14 mouse cellular contexts compared by ENCODE assay signal in the genomic region with DNA sequence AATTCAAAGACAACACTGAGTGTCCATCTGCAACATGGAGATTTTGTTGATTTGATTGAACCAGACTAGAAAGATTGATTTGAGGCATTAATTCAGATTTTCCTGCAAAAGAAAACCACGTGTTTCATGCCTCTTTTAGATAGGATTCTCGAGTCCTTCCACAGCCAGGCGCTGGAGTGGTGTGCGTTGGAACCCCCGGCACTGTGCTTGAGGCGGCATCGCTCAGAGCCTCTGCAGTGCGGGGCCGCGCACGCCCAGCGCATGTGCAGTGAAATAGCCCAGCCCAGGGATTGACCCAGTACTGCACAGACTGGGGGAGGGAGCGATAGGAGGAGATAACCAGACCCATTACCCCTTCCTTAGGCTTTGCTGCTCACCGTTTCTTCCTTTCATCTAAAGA. TPM values are rescaled to one million over a fixed set of nuclear protein-coding genes. Genes with fewer than 3 reads are reported as not detected.
A peak's percentile ranks its signal among the peaks of the same experiment; 100 is the strongest.
DNase-seq lines count a peak whose midpoint lies in the region; ATAC-seq and TF ChIP-seq lines count a peak whose summit lies in the region.
"Had no signal": no experiment of that assay in that cellular context is flagged by ENCODE, and none has a peak within 500 bp of the region (broad histone marks: within the 10 kb centered on the region; RNA-seq: fewer than 3 reads in every experiment).

No protein-coding gene starts in this region.

- H3K9ac ChIP-seq in neural tube, embryonic 11.5 days (ENCODE audit: low read length): peak overlapping the region; percentile 100
- no peak overlapping the region for H3K9ac ChIP-seq in intestine, embryonic 15.5 days
- peak overlapping the region; percentile 100 for H3K9ac ChIP-seq in neural tube, embryonic 12.5 days
- no peak overlapping the region for H3K9ac ChIP-seq in lung, postnatal 0 days (replicated peaks; ENCODE audit: low read depth)
- H3K9ac ChIP-seq: liver, embryonic 12.5 days; midbrain, embryonic 13.5 days had no signal

- peaks cover 31% of the 10 kb centered on the region for H3K4me1 ChIP-seq in neural tube, embryonic 11.5 days (ENCODE audit: control insufficient read depth, insufficient read depth, low read length)
- no peaks in the 10 kb centered on the region; the same call in 1 of the 2 replicates for H3K4me1 ChIP-seq in brown adipose tissue, adult 24 weeks (ENCODE audit: control insufficient read depth, insufficient read depth, insufficient read length, low read length)
- H3K4me1 ChIP-seq in intestine, embryonic 15.5 days (replicated peaks): no peaks in the 10 kb centered on the region; the same call in 1 of the 2 replicates
- peaks cover 54% of the 10 kb centered on the region for H3K4me1 ChIP-seq in neural tube, embryonic 12.5 days
- H3K4me1 ChIP-seq in lung, postnatal 0 days (ENCODE audit: insufficient read depth, low read depth, low read length): 0 out of 2 replicates have a peak, but pooled peaks cover 6% of the 10 kb centered on the region

- no peaks in the 10 kb centered on the region for H3K9me3 ChIP-seq in neural tube, embryonic 11.5 days (ENCODE audit: control insufficient read depth, low read length)
- H3K9me3 ChIP-seq in intestine, embryonic 15.5 days: no peaks in the 10 kb centered on the region
- no peaks in the 10 kb centered on the region for H3K9me3 ChIP-seq in neural tube, embryonic 12.5 days
- no peaks in the 10 kb centered on the region for H3K9me3 ChIP-seq in lung, postnatal 0 days (ENCODE audit: low read length)
- H3K9me3 ChIP-seq: G1E; liver, embryonic 12.5 days; midbrain, embryonic 13.5 days had no signal

- peak; percentile 73 for ATAC-seq in neural tube, embryonic 11.5 days (ENCODE audit: insufficient read depth, low FRiP score, low TSS enrichment)
- peak; percentile 52 for ATAC-seq in intestine, embryonic 15.5 days
- peak; percentile 82 for ATAC-seq in neural tube, embryonic 12.5 days (ENCODE audit: low FRiP score, low read depth)
- no peak for ATAC-seq in monocyte, adult 5-6 weeks (replicated peaks; ENCODE audit: insufficient number of reproducible peaks, low FRiP score, low TSS enrichment, poor library complexity, severe bottlenecking)
- ATAC-seq in lung, postnatal 0 days: no peak
- ATAC-seq: liver, embryonic 12.5 days had no signal

- H3K27ac ChIP-seq in neural tube, embryonic 11.5 days (ENCODE audit: low read depth, low read length): peak overlapping the region; percentile 93
- H3K27ac ChIP-seq in brown adipose tissue, adult 24 weeks (replicated peaks; ENCODE audit: low read depth, low read length): 0 out of 2 replicates have a peak overlapping the region, but pooled peaks have one; percentile 24
- no peak overlapping the region; the same call in 1 of the 2 replicates for H3K27ac ChIP-seq in intestine, embryonic 15.5 days
- H3K27ac ChIP-seq in neural tube, embryonic 12.5 days: peak overlapping the region; percentile 89
- H3K27ac ChIP-seq in lung, postnatal 0 days (ENCODE audit: low read length): no peak overlapping the region
- H3K27ac ChIP-seq: liver, embryonic 12.5 days; midbrain, embryonic 13.5 days had no signal

- H3K4me2 ChIP-seq in neural tube, embryonic 11.5 days (ENCODE audit: low read depth): peak overlapping the region; percentile 75
- peak overlapping the region; percentile 73 for H3K4me2 ChIP-seq in intestine, embryonic 15.5 days (replicated peaks)
- H3K4me2 ChIP-seq in neural tube, embryonic 12.5 days (replicated peaks): peak overlapping the region; percentile 96
- H3K4me2 ChIP-seq in lung, postnatal 0 days (replicated peaks; ENCODE audit: low read depth, low read length): no peak overlapping the region
- H3K4me2 ChIP-seq: liver, embryonic 12.5 days; midbrain, embryonic 13.5 days had no signal

- H3K27me3 ChIP-seq in neural tube, embryonic 11.5 days (ENCODE audit: control insufficient read depth, insufficient read depth, low read length): no peaks in the 10 kb centered on the region
- peaks cover 38% of the 10 kb centered on the region for H3K27me3 ChIP-seq in intestine, embryonic 15.5 days (replicated peaks)
- H3K27me3 ChIP-seq in neural tube, embryonic 12.5 days (replicated peaks): no peaks in the 10 kb centered on the region
- H3K27me3 ChIP-seq in lung, postnatal 0 days (replicated peaks; ENCODE audit: insufficient read depth, low read length): peaks cover 85% of the 10 kb centered on the region

- WGBS in neural tube, embryonic 11.5 days: under 1% methylated on average over 14 of the region's 14 CpGs
- WGBS in intestine, embryonic 15.5 days: 4% methylated on average over 14 of the region's 14 CpGs
- WGBS in neural tube, embryonic 12.5 days: 1% methylated on average over 14 of the region's 14 CpGs
- WGBS in lung, postnatal 0 days: 3% methylated on average over 14 of the region's 14 CpGs

- DNase-seq in neural tube, embryonic 11.5 days (ENCODE audit: low spot score): peak; percentile 80
- DNase-seq in neural tube, embryonic 10.5 days (ENCODE audit: extremely low spot score, low spot score): no peak
- DNase-seq in lung, postnatal 0 days (ENCODE audit: low spot score): no peak
- no peak for DNase-seq in cerebellum, adult 9-10 months
- DNase-seq: gastrocnemius, postnatal 25 days; right cerebral cortex, adult 18-20 months had no signal

- no peaks in the 10 kb centered on the region for H3K36me3 ChIP-seq in neural tube, embryonic 11.5 days (ENCODE audit: control insufficient read depth, insufficient read depth, low read length)
- no peaks in the 10 kb centered on the region for H3K36me3 ChIP-seq in intestine, embryonic 15.5 days
- no peaks in the 10 kb centered on the region for H3K36me3 ChIP-seq in neural tube, embryonic 12.5 days
- no peaks in the 10 kb centered on the region for H3K36me3 ChIP-seq in lung, postnatal 0 days (ENCODE audit: insufficient read depth, low read length)
- H3K36me3 ChIP-seq: G1E; liver, embryonic 12.5 days; midbrain, embryonic 13.5 days had no signal

- no peak for TF ChIP-seq CTCF in lung, postnatal 0 days (IDR thresholded peaks at IDR 0.05)

- no peak for TF ChIP-seq EP300 in lung, postnatal 0 days (IDR thresholded peaks at IDR 0.05)

- H3K4me3 ChIP-seq in neural tube, embryonic 11.5 days (ENCODE audit: low read depth, low read length): peak overlapping the region; percentile 98
- peak overlapping the region; percentile 39 for H3K4me3 ChIP-seq in brown adipose tissue, adult 24 weeks (ENCODE audit: insufficient read depth, low read depth, low read length)
- peak overlapping the region; percentile 14; the same call in 1 of the 2 replicates for H3K4me3 ChIP-seq in intestine, embryonic 15.5 days (replicated peaks)
- H3K4me3 ChIP-seq in neural tube, embryonic 12.5 days: peak overlapping the region; percentile 90
- no peak overlapping the region for H3K4me3 ChIP-seq in lung, postnatal 0 days (ENCODE audit: low read depth, low read length)
- H3K4me3 ChIP-seq: liver, embryonic 12.5 days; midbrain, embryonic 13.5 days had no signal

RNA-seq across cellular contexts. Expression of a gene that starts 3.2 kb away (rescaled TPM):
- 9.2 and 11.2 TPM in 2 replicates for polyA plus RNA-seq in neural tube, embryonic 11.5 days (2014; fragmentation: Nextera tagmentation; extraction: Ambion mirVana)
- 1.3 and 2.6 TPM in 2 replicates for polyA plus RNA-seq in brown adipose tissue, adult 24 weeks (2012; ENCODE audit: insufficient read depth, insufficient read length, missing spikeins)
- 1.2 and 1.6 TPM in 2 replicates for polyA plus RNA-seq in intestine, embryonic 15.5 days (2015; fragmentation: Nextera tagmentation; extraction: Ambion mirVana)
- polyA plus RNA-seq in neural tube, embryonic 12.5 days (2016; fragmentation: Nextera tagmentation; extraction: Ambion mirVana): 14.2 and 16.0 TPM in 2 replicates
- total RNA-seq in monocyte, adult 5-6 weeks (2017): not detected in 3 replicates
- polyA plus RNA-seq in lung, postnatal 0 days (2015; fragmentation: Nextera tagmentation; extraction: Ambion mirVana): not detected in 2 replicates
- polyA plus RNA-seq: liver, embryonic 12.5 days; midbrain, embryonic 13.5 days had no signal

RNA-seq across cellular contexts. Expression of a gene that starts 3.2 kb away (rescaled TPM):
- 52.7 and 55.0 TPM in 2 replicates for polyA plus RNA-seq in neural tube, embryonic 11.5 days (2014; fragmentation: Nextera tagmentation; extraction: Ambion mirVana)
- polyA plus RNA-seq in brown adipose tissue, adult 24 weeks (2012; ENCODE audit: insufficient read depth, insufficient read length, missing spikeins): not detected in 2 replicates
- 18.8 and 19.2 TPM in 2 replicates for polyA plus RNA-seq in intestine, embryonic 15.5 days (2015; fragmentation: Nextera tagmentation; extraction: Ambion mirVana)
- polyA plus RNA-seq in neural tube, embryonic 12.5 days (2016; fragmentation: Nextera tagmentation; extraction: Ambion mirVana): 55.9 and 68.9 TPM in 2 replicates
- total RNA-seq in monocyte, adult 5-6 weeks (2017): not detected in 3 replicates
- not detected in 2 replicates for polyA plus RNA-seq in lung, postnatal 0 days (2015; fragmentation: Nextera tagmentation; extraction: Ambion mirVana)
- total RNA-seq: gastrocnemius, postnatal 25 days had no signal

RNA-seq across cellular contexts. Expression of a gene that starts 10.5 kb away (rescaled TPM):
- polyA plus RNA-seq in neural tube, embryonic 11.5 days (2014; fragmentation: Nextera tagmentation; extraction: Ambion mirVana): 21.3 and 23.1 TPM in 2 replicates
- 7.4 and 10.4 TPM in 2 replicates for polyA plus RNA-seq in brown adipose tissue, adult 24 weeks (2012; ENCODE audit: insufficient read depth, insufficient read length, missing spikeins)
- 4.2 and 5.1 TPM in 2 replicates for polyA plus RNA-seq in intestine, embryonic 15.5 days (2015; fragmentation: Nextera tagmentation; extraction: Ambion mirVana)
- 20.8 and 21.4 TPM in 2 replicates for polyA plus RNA-seq in neural tube, embryonic 12.5 days (2016; fragmentation: Nextera tagmentation; extraction: Ambion mirVana)
- not detected in 3 replicates for total RNA-seq in monocyte, adult 5-6 weeks (2017)
- 0.44 and 0.50 TPM in 2 replicates for polyA plus RNA-seq in lung, postnatal 0 days (2015; fragmentation: Nextera tagmentation; extraction: Ambion mirVana)
- total RNA-seq: G1E had no signal
- polyA plus RNA-seq: G1E; midbrain, embryonic 13.5 days had no signal

RNA-seq across cellular contexts. Expression of a gene that starts 11.6 kb away (rescaled TPM):
- 3.9 and 5.5 TPM in 2 replicates for polyA plus RNA-seq in neural tube, embryonic 11.5 days (2014; fragmentation: Nextera tagmentation; extraction: Ambion mirVana)
- polyA plus RNA-seq in brown adipose tissue, adult 24 weeks (2012; ENCODE audit: insufficient read depth, insufficient read length, missing spikeins): not detected in 2 replicates
- polyA plus RNA-seq in intestine, embryonic 15.5 days (2015; fragmentation: Nextera tagmentation; extraction: Ambion mirVana): 0.55 and 0.73 TPM in 2 replicates
- polyA plus RNA-seq in neural tube, embryonic 12.5 days (2016; fragmentation: Nextera tagmentation; extraction: Ambion mirVana): 6.9 and 9.1 TPM in 2 replicates
- not detected in 3 replicates for total RNA-seq in monocyte, adult 5-6 weeks (2017)
- polyA plus RNA-seq in lung, postnatal 0 days (2015; fragmentation: Nextera tagmentation; extraction: Ambion mirVana): not detected in 2 replicates
- polyA plus RNA-seq: embryonic facial prominence, embryonic 11.5 days; liver, embryonic 12.5 days; midbrain, embryonic 13.5 days had no signal

RNA-seq across cellular contexts. Expression of a gene that starts 17.4 kb away (rescaled TPM):
- polyA plus RNA-seq in neural tube, embryonic 11.5 days (2014; fragmentation: Nextera tagmentation; extraction: Ambion mirVana): 14.3 and 17.3 TPM in 2 replicates
- polyA plus RNA-seq in brown adipose tissue, adult 24 weeks (2012; ENCODE audit: insufficient read depth, insufficient read length, missing spikeins): 1.9 TPM in 1 of 2 replicates, not detected in the other
- 4.4 and 5.9 TPM in 2 replicates for polyA plus RNA-seq in intestine, embryonic 15.5 days (2015; fragmentation: Nextera tagmentation; extraction: Ambion mirVana)
- polyA plus RNA-seq in neural tube, embryonic 12.5 days (2016; fragmentation: Nextera tagmentation; extraction: Ambion mirVana): 34.4 and 36.8 TPM in 2 replicates
- total RNA-seq in monocyte, adult 5-6 weeks (2017): not detected in 3 replicates
- polyA plus RNA-seq in lung, postnatal 0 days (2015; fragmentation: Nextera tagmentation; extraction: Ambion mirVana): 0.33 and 0.38 TPM in 2 replicates
- total RNA-seq: G1E had no signal
- polyA plus RNA-seq: G1E; midbrain, embryonic 13.5 days had no signal

Comparison
In these comparisons a context has a peak if more than half of its experiments do, and no peak if none do; other contexts are left out.
1. ATAC-seq: peak in neural tube, embryonic 11.5 days (single experiment), intestine, embryonic 15.5 days (single experiment) and neural tube, embryonic 12.5 days (single experiment); none in monocyte, adult 5-6 weeks (single experiment) and lung, postnatal 0 days (single experiment).
2. H3K27ac ChIP-seq: peak in neural tube, embryonic 11.5 days (single experiment), brown adipose tissue, adult 24 weeks (single experiment) and neural tube, embryonic 12.5 days (single experiment); none in intestine, embryonic 15.5 days (single experiment) and lung, postnatal 0 days (single experiment).
3. H3K9ac ChIP-seq: peak in neural tube, embryonic 11.5 days (single experiment) and neural tube, embryonic 12.5 days (single experiment); none in intestine, embryonic 15.5 days (single experiment) and lung, postnatal 0 days (single experiment).
4. RNA of a gene that starts 3.2 kb away (polyA plus RNA-seq): 55.9 to 68.9 TPM in neural tube, embryonic 12.5 days, 52.7 to 55.0 TPM in neural tube, embryonic 11.5 days and 18.8 to 19.2 TPM in intestine, embryonic 15.5 days; not detected in brown adipose tissue, adult 24 weeks and not detected in lung, postnatal 0 days; every median in the first group is over 10 times any median in the second.